Mouse (Mus musculus) midbrain, embryonic 10.5 days (tissue): ENCODE data around the gene Mc1r. TPM values are rescaled to one million over a fixed set of nuclear protein-coding genes. Genes with fewer than 3 reads are reported as not detected.
"Not testable (repeated sequence)": the region's sequence is repeated elsewhere in the genome, so short reads cannot be mapped to it uniquely, and the experiment has no call there.

Experiments
- DNase-seq: peaks from one replicate; pipeline ENCODE4 v3.0.0-alpha.2; 2017; ENCODE audit warnings: low spot score
- H3K27ac ChIP-seq: fragments of 300-500 bp; sonication (generic); replicated peaks from 2 replicates; pipeline ENCODE4 v1.5.1; 2016; ENCODE audit warnings: mild to moderate bottlenecking
- H3K27me3 ChIP-seq: fragments of 300-500 bp; sonication (generic); 2 replicates; pipeline ENCODE4 v1.6.1; 2016; ENCODE audit warnings: low read depth, mild to moderate bottlenecking; ENCODE audit not compliant: poor library complexity, severe bottlenecking
- H3K36me3 ChIP-seq: fragments of 300-500 bp; sonication (generic); 2 replicates; pipeline ENCODE4 v1.6.1; 2016; ENCODE audit warnings: mild to moderate bottlenecking, moderate library complexity
- H3K4me1 ChIP-seq: fragments of 300-500 bp; sonication (generic); 2 replicates; pipeline ENCODE4 v1.6.1; 2016
- H3K4me3 ChIP-seq: fragments of 300-500 bp; sonication (generic); 2 replicates; pipeline ENCODE4 v1.5.1; 2016; ENCODE audit warnings: mild to moderate bottlenecking, moderate library complexity
- H3K9me3 ChIP-seq: fragments of 300-500 bp; sonication (generic); replicated peaks from 2 replicates; pipeline ENCODE4 v1.6.1; 2016; ENCODE audit warnings: mild to moderate bottlenecking
- WGBS: fragments of 180-500 bp; shearing (Covaris S2); methylation state at CpG from one replicate; pipeline ENCODE4 v1.1.7; 2016; 5-methylcytosine and 5-hydroxymethylcytosine counted together
- polyA plus RNA-seq: library from polyadenylated mRNA; unstranded; fragments of >200 nt; fragmentation: Nextera tagmentation; extraction: Ambion mirVana; gene quantifications from 2 replicates; pipeline ENCODE4 v1.2.1, GENCODE M21; 2016

Mc1r gene
- polyA plus RNA-seq, 1 experiment from 2014 or later: 0.06 TPM

- whole genome bisulfite sequencing: 89% methylated on average over 6 of the region's 6 CpGs
- H3K4me1 ChIP-seq: peaks cover 15% of the 10 kb centered on the region
- no peaks in the 10 kb centered on the region for H3K9me3 ChIP-seq
- peak overlapping the region; percentile 66; the same call in 1 of the 2 replicates for H3K4me3 ChIP-seq
- DNase-seq: no peak
- peaks cover 3% of the 10 kb centered on the region for H3K36me3 ChIP-seq
- no peaks in the 10 kb centered on the region for H3K27me3 ChIP-seq
- no peak overlapping the region for H3K27ac ChIP-seq
Observed at GRCm38 (mm10) chr8:123444131-123444530, 37.2 kb downstream of the Mc1r start.

GRCm38 (mm10) chr8:123445981-123446380 lies 39.1 kb downstream of the Mc1r start:
- Histone ChIP-seq H3K4me1 (peaks cover 15% of the 10 kb centered on the region), H3K27me3 (no peaks in the 10 kb centered on the region), H3K27ac (no peak overlapping the region), H3K9me3 (no peaks in the 10 kb centered on the region), H3K4me3 (no peak overlapping the region), H3K36me3 (peaks cover 17% of the 10 kb centered on the region)
- no peak for DNase-seq
- 90% methylated on average over 10 of the region's 10 CpGs for WGBS

GRCm38 (mm10) chr8:123446799-123447198 lies 39.9 kb downstream of the Mc1r start:
- Histone ChIP-seq H3K4me1 (peaks cover 15% of the 10 kb centered on the region), H3K36me3 (peaks cover 25% of the 10 kb centered on the region), H3K27ac (no peak overlapping the region), H3K4me3 (no peak overlapping the region), H3K27me3 (no peaks in the 10 kb centered on the region), H3K9me3 (no peaks in the 10 kb centered on the region)
- DNase-seq: no peak
- 92% methylated on average over 6 of the region's 6 CpGs for WGBS

GRCm38 (mm10) chr8:123450783-123451182 lies 43.9 kb downstream of the Mc1r start:
- 89% methylated on average over 5 of the region's 5 CpGs for WGBS
- Histone ChIP-seq H3K4me1 (no peaks in the 10 kb centered on the region), H3K27me3 (no peaks in the 10 kb centered on the region), H3K9me3 (no peaks in the 10 kb centered on the region), H3K36me3 (peaks cover 63% of the 10 kb centered on the region), H3K27ac (no peak overlapping the region), H3K4me3 (no peak overlapping the region)
- no peak for DNase-seq

- not testable (repeated sequence) for H3K4me3 ChIP-seq
- WGBS: 94% methylated on average over 12 of the region's 12 CpGs
Observed at GRCm38 (mm10) chr8:123451747-123452146, 44.8 kb downstream of the Mc1r start.

GRCm38 (mm10) chr8:123452149-123452548 lies 45.2 kb downstream of the Mc1r start:
- Histone ChIP-seq H3K4me1 (no peaks in the 10 kb centered on the region), H3K36me3 (peaks cover 77% of the 10 kb centered on the region), H3K9me3 (no peaks in the 10 kb centered on the region), H3K4me3 (no peak overlapping the region), H3K27me3 (no peaks in the 10 kb centered on the region), H3K27ac (no peak overlapping the region)
- no peak for DNase-seq
- WGBS: 90% methylated on average over 4 of the region's 4 CpGs

More at GRCm38 (mm10) chr8:123451747-123452146, 44.8 kb downstream of the Mc1r start:
- peaks cover 73% of the 10 kb centered on the region for H3K36me3 ChIP-seq
- not testable (repeated sequence) for DNase-seq, H3K27me3 ChIP-seq, H3K9me3 ChIP-seq, H3K4me1 ChIP-seq, H3K27ac ChIP-seq

GRCm38 (mm10) chr8:123453291-123453690 lies 46.4 kb downstream of the Mc1r start:
- H3K27ac ChIP-seq: no peak overlapping the region
- H3K27me3 ChIP-seq: no peaks in the 10 kb centered on the region
- H3K36me3 ChIP-seq: peaks cover 88% of the 10 kb centered on the region
- 85% methylated on average over 7 of the region's 7 CpGs for WGBS
- no peak overlapping the region for H3K4me3 ChIP-seq
- no peak for DNase-seq
- no peaks in the 10 kb centered on the region for H3K4me1 ChIP-seq
- H3K9me3 ChIP-seq: no peaks in the 10 kb centered on the region

- DNase-seq: no peak
- no peak overlapping the region for H3K4me3 ChIP-seq
- WGBS: 86% methylated on average over 5 of the region's 5 CpGs
- H3K9me3 ChIP-seq: no peaks in the 10 kb centered on the region
- H3K27ac ChIP-seq: no peak overlapping the region
- H3K27me3 ChIP-seq: no peaks in the 10 kb centered on the region
- H3K4me1 ChIP-seq: no peaks in the 10 kb centered on the region
- peaks cover 94% of the 10 kb centered on the region for H3K36me3 ChIP-seq
Observed at GRCm38 (mm10) chr8:123453951-123454350, 47.0 kb downstream of the Mc1r start.

GRCm38 (mm10) chr8:123454559-123454958 lies 47.7 kb downstream of the Mc1r start:
- Histone ChIP-seq H3K9me3 (no peaks in the 10 kb centered on the region), H3K27ac (no peak overlapping the region), H3K27me3 (no peaks in the 10 kb centered on the region), H3K4me3 (no peak overlapping the region), H3K36me3 (peaks cover 94% of the 10 kb centered on the region), H3K4me1 (no peaks in the 10 kb centered on the region)
- WGBS: 94% methylated on average over 6 of the region's 6 CpGs
- no peak for DNase-seq

Other genes starting within 250 kb of the Mc1r start
- gene Sult5a1, start 248.8 kb upstream of the Mc1r start, polyA plus RNA-seq: 3.6 and 3.8 TPM in 2 replicates
- gene Dpep1, start 220.9 kb upstream of the Mc1r start, polyA plus RNA-seq: 4.3 and 5.7 TPM in 2 replicates
- 139 and 156 TPM in 2 replicates for gene Chmp1a, start 194.3 kb upstream of the Mc1r start, polyA plus RNA-seq
- 6.1 TPM in 2 replicates for gene Spata33, start 194.3 kb upstream of the Mc1r start, polyA plus RNA-seq
- gene Cdk10, start 182.3 kb upstream of the Mc1r start, polyA plus RNA-seq: 41.4 and 42.0 TPM in 2 replicates
- 1.3 and 2.4 TPM in 2 replicates for gene Spata2l, start 170.9 kb upstream of the Mc1r start, polyA plus RNA-seq
- gene Zfp276, start 152.9 kb upstream of the Mc1r start, polyA plus RNA-seq: 23.2 and 27.2 TPM in 2 replicates
- 24.0 and 27.1 TPM in 2 replicates for gene Vps9d1, start 152.8 kb upstream of the Mc1r start, polyA plus RNA-seq
- gene Fanca, start 88.5 kb upstream of the Mc1r start, polyA plus RNA-seq: 40.4 and 45.3 TPM in 2 replicates
- 9.7 and 12.3 TPM in 2 replicates for gene Spire2, start 74.4 kb upstream of the Mc1r start, polyA plus RNA-seq
- gene Tcf25, start 33.4 kb upstream of the Mc1r start, polyA plus RNA-seq: 150 and 167 TPM in 2 replicates
- 428 and 665 TPM in 2 replicates for gene Tubb3, start 4.3 kb downstream of the Mc1r start, polyA plus RNA-seq
- gene Def8, start 16.4 kb downstream of the Mc1r start, polyA plus RNA-seq: 42.1 and 45.9 TPM in 2 replicates
- 69.3 and 74.2 TPM in 2 replicates for gene Afg3l1, start 70.8 kb downstream of the Mc1r start, polyA plus RNA-seq
- 19.0 and 26.7 TPM in 2 replicates for gene Dbndd1, start 108.4 kb downstream of the Mc1r start, polyA plus RNA-seq
- 42.5 and 43.0 TPM in 2 replicates for gene Gas8, start 111.7 kb downstream of the Mc1r start, polyA plus RNA-seq
- gene Rhou, start 246.8 kb downstream of the Mc1r start, polyA plus RNA-seq: 5.4 and 6.0 TPM in 2 replicates